Mouse (Mus musculus) adrenal gland, postnatal 36 days (tissue): ENCODE measurements around the gene Uggt1. TPM values are rescaled to one million over a fixed set of nuclear protein-coding genes. Genes with fewer than 3 reads are reported as not detected.

Experiments used
- DNase-seq, 2 experiments: peaks; one replicate each; pipeline ENCODE4 v3.0.0; 2021; ENCODE audit warnings: mixed read lengths in 1 of 2
- long read RNA-seq, 2 experiments: library from polyadenylated mRNA; stranded (forward); transcript quantifications; one replicate each; pipeline ENCODE4 v2.0.0; 2021; ENCODE audit warnings: borderline sequencing depth in 2 of 2
- total RNA-seq, 2 experiments: library from RNA; stranded (reverse); gene quantifications; 2 replicates each; pipeline ENCODE4 v1.2.3; 2021

The Uggt1 gene
- 10 to 100 TPM; 47.5 to 53.3 TPM for total RNA-seq
- long read RNA-seq, experiment 1, full-length matches to known transcripts: 2 of 13 reads
- long read RNA-seq, experiment 1, partial matches to known transcripts: 3 of 13 reads
- long read RNA-seq, experiment 1, other reads (novel, unspliced or antisense): 8 of 13 reads
- long read RNA-seq, experiment 2, partial matches to known transcripts: 0 of 1 reads
- long read RNA-seq, experiment 2, other reads (novel, unspliced or antisense): 1 of 1 reads

GRCm38 (mm10) chr1:36244058-36244827, at the start of gene Uggt1:
Gene Uggt1, minus strand, starts transcription at chr1:36244720.
- DNase-seq: peak; percentile 96

GRCm38 (mm10) chr1:36293470-36293869, 49.0 kb upstream of the Uggt1 start:
- no peak for DNase-seq

GRCm38 (mm10) chr1:36281849-36282248, 37.3 kb upstream of the Uggt1 start:
- no peak for DNase-seq

GRCm38 (mm10) chr1:36280938-36281337, 36.4 kb upstream of the Uggt1 start:
- DNase-seq: no peak

GRCm38 (mm10) chr1:36279202-36279601, 34.7 kb upstream of the Uggt1 start:
- peak; percentile 84 to 90 for DNase-seq

GRCm38 (mm10) chr1:36277267-36278060, 32.9 kb upstream of the Uggt1 start:
- peak; percentile 80 to 84 for DNase-seq

- DNase-seq: no peak
Measured at GRCm38 (mm10) chr1:36275635-36276389, 31.3 kb upstream of the Uggt1 start.

GRCm38 (mm10) chr1:36274455-36274854, 29.9 kb upstream of the Uggt1 start, which contains the start of gene Neurl3:
Gene Neurl3, minus strand, starts transcription at chr1:36274679.
- DNase-seq: no peak

GRCm38 (mm10) chr1:36273288-36273687, 28.8 kb upstream of the Uggt1 start:
- peak; percentile 59 to 68 for DNase-seq

- DNase-seq: peak; percentile 49 to 68
Measured at GRCm38 (mm10) chr1:36272546-36272945, 28.0 kb upstream of the Uggt1 start.

GRCm38 (mm10) chr1:36271516-36272230, 27.2 kb upstream of the Uggt1 start:
- no peak for DNase-seq

GRCm38 (mm10) chr1:36270666-36271065, 26.1 kb upstream of the Uggt1 start:
- peak in 1 of 2 experiments; percentile 45 for DNase-seq

GRCm38 (mm10) chr1:36269121-36269795, 24.7 kb upstream of the Uggt1 start:
- DNase-seq: no peak

GRCm38 (mm10) chr1:36267595-36267994, 23.1 kb upstream of the Uggt1 start:
- DNase-seq: no peak

- no peak for DNase-seq
Measured at GRCm38 (mm10) chr1:36266293-36266692, 21.8 kb upstream of the Uggt1 start.

GRCm38 (mm10) chr1:36263833-36264488, 19.4 kb upstream of the Uggt1 start:
- DNase-seq: peak; percentile 26 to 68

GRCm38 (mm10) chr1:36261708-36262504, 17.4 kb upstream of the Uggt1 start:
- peak in 1 of 2 experiments; percentile 15 for DNase-seq

GRCm38 (mm10) chr1:36260418-36260817, 15.9 kb upstream of the Uggt1 start:
- no peak for DNase-seq

- DNase-seq: no peak
Measured at GRCm38 (mm10) chr1:36259281-36259680, 14.8 kb upstream of the Uggt1 start.
